Mouse (Mus musculus) liver, adult 2 months (tissue): Measurements from ENCODE around the gene St6galnac3.

ENCODE experiments used
- CTCF ChIP-seq: fragments of 200-500 bp; IDR thresholded peaks from 2 replicates; pipeline ENCODE4 v1.5.1; 2011; ENCODE audit warnings: low read depth, low read length, control low read depth
- POLR2A ChIP-seq: fragments of 200-500 bp; IDR thresholded peaks from 2 replicates; pipeline ENCODE4 v1.6.1; 2011; ENCODE audit warnings: low read length, control low read depth; ENCODE audit not compliant: insufficient read depth; ENCODE audit errors: extremely low read depth

DNA sequence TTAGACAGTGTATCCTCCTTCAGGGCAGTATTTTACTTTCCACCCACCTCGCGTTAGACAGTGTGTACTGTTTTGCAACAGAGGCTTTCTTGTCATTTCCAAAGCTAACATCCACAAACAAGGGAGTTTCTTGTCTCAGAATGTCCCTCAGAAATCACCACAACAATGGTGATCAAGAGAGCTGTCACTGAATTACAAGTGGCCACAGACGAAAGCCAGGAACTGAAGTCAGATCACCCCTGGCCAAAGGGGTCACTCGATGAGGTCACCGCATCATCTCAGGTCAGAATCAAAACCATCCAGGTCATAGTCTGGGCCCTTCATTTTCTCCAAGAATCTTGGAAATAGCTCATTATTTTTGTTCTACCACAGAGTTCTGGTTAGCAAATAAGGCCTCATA is 37.1 kb downstream of the St6galnac3 start:
- TF ChIP-seq POLR2A (no peak), CTCF (no peak)
